Mouse (Mus musculus) heart, postnatal 4 days (tissue): Measurements from ENCODE around the gene Xndc1. TPM values are rescaled to one million over a fixed set of nuclear protein-coding genes. Genes with fewer than 3 reads are reported as not detected.
A peak's percentile ranks its signal among the peaks of the same experiment; 100 is the strongest.
"Not testable (repeated sequence)": the region's sequence is repeated elsewhere in the genome, so short reads cannot be mapped to it uniquely, and the experiment has no call there.

ENCODE experiments used
- DNase-seq: peaks from one replicate; pipeline ENCODE4 v3.0.0; 2021
- total RNA-seq, 2 experiments: library from RNA; stranded (reverse); gene quantifications; 2 replicates each; pipeline ENCODE4 v1.2.3; 2021

The Xndc1 gene
- total RNA-seq: 10 to 100 TPM; 13.2 to 13.3 TPM

GRCm38 (mm10) chr7:102065046-102065891, at the start of gene Xndc1, which contains the start of the genes Rnf121 and Xntrpc:
TSS of gene Xndc1 (plus strand) at chr7:102065511.
TSS of gene Rnf121 (minus strand) at chr7:102065469.
TSS of gene Xntrpc (plus strand) at chr7:102065713.
- peak; percentile 92 for DNase-seq

- no peak for DNase-seq
Observed at GRCm38 (mm10) chr7:102016936-102017335, 48.4 kb upstream of the Xndc1 start.

GRCm38 (mm10) chr7:102017452-102017851, 47.9 kb upstream of the Xndc1 start:
- DNase-seq: no peak

GRCm38 (mm10) chr7:102018034-102018433, 47.3 kb upstream of the Xndc1 start:
- DNase-seq: no peak

GRCm38 (mm10) chr7:102018590-102018989, 46.7 kb upstream of the Xndc1 start, which contains the start of gene Il18bp:
TSS of gene Il18bp (minus strand) at chr7:102018690.
- no peak for DNase-seq

GRCm38 (mm10) chr7:102019362-102019761, 45.9 kb upstream of the Xndc1 start:
- no peak for DNase-seq

GRCm38 (mm10) chr7:102020934-102021333, 44.4 kb upstream of the Xndc1 start:
- not testable (repeated sequence) for DNase-seq

DNA sequence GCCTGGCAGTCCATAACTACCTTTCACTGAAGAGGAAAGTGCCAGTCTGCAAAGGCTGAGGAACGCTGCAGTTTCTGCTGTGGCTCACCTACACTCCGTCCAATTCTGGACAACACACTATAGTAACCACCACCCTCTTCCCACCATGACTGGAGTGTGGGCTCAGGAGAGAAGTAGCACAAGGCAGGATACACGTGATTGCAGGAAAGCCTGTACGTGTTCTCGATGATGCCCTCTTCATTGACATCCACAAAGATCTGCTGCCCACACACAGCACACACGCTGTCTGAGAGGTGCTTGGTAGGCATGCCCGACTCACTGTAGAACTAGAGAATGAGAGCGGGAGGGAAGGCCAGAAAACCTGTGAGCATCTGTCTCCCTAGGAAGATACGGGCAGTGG, 41.5 kb upstream of the Xndc1 start:
- DNase-seq: no peak

DNA sequence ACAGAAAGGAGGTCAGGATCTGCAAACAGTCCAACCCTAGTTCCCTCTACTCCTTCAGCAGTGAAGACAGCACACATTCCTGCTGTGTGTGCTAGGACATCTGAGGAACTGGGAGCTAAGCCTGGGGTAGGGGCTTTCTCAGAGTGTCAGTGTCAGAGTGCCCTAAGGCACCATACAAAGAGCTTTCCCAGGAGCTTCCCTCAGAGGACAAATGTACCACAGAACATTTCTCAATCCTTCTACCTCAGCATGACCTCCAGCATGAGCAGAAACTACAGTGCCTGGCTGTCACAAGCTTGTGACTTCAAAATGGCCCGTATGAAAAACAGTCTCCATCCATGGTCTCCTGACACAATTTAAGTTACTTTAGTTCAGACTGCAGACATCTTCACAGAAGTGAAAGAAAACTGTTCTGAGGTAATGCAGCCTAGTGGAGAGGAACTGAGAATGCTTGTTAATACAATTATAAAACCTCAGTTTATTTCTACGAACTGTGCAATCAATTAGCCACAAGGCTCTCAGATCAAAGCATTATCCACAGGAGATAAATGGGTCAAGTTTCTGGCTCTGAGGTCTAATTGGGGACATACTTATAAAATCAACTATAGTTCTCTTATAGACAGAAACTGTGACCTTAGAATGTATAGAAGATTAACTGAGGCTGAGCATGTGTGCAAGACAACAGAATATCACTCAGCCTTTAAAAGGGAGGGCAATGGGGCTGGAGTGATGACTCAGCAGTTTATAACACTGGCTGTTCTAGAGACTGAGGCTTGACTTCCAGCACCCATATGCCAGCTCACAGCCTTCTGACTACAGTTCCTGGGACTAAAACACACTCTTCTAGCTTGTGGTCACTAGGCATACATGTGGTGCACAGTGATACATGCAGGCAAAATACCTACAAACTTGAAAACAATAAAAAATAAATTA, 39.9 kb upstream of the Xndc1 start:
- no peak for DNase-seq

GRCm38 (mm10) chr7:102034904-102035303, 30.4 kb upstream of the Xndc1 start:
- DNase-seq: no peak

GRCm38 (mm10) chr7:102035534-102035933, 29.8 kb upstream of the Xndc1 start:
- no peak for DNase-seq

GRCm38 (mm10) chr7:102037318-102037717, 28.0 kb upstream of the Xndc1 start:
- DNase-seq: no peak

DNA sequence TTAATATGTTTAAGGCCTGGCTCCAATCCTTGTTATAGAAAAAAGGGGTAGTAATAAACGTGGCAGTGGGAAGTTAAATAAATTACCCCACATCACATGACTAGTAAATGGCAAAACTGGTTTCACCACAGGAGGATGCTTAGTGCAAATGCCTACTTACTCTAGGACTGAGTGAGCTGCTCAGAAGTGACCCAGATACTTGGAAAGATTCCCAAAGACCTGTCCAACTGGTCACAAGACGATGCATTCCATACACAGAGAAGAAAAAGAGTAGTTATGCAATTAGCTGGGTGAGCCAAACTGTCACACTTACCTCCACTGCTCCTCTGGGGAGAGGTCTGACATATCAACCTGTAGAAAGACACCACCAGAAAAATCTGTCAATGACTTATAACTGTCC, 23.0 kb upstream of the Xndc1 start:
- DNase-seq: no peak

GRCm38 (mm10) chr7:102048524-102048923, 16.8 kb upstream of the Xndc1 start:
- DNase-seq: not testable (repeated sequence)

DNA sequence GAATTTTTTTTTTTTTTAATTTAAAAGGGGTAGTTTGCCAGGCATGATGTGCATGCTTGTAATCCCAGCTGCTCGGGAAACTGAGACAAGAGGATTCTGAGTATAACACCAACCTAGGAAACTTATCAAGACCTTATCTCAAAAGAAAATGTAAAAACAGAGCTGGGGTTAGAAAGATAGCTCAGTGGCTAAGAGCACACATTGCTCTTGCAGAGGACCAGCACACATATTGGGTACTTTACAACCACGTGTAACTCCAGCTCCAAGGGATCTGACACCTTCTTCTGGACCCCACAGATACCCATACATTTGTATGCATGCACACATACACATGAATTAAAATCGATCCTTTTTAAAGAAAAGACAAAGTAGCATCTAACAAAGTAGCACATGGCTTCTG, 4.0 kb upstream of the Xndc1 start:
- DNase-seq: no peak

- no peak for DNase-seq
Observed at GRCm38 (mm10) chr7:102062203-102062602, 3.1 kb upstream of the Xndc1 start.

- DNase-seq: no peak
Observed at GRCm38 (mm10) chr7:102063891-102064290, 1.4 kb upstream of the Xndc1 start.

DNA sequence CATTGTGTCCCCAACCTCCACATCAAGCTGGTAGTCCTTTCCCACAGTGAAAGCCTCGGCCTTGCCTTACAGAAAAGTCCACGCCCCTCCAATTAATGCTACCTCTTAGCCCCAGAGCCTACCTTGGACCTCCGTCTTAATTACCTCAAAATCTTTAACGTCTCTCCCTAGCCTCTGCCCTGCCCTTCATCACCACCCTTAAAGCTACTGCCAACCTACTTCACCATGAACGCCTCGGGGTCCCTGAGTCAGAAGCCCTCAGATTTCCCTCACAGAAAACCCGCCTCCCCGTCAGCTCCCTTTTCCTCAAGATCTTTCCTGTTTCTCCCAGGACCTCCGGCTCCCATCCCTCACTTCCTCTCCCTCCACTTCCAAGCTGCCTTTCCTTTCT, 661 bp upstream of the Xndc1 start:
- no peak for DNase-seq

DNA sequence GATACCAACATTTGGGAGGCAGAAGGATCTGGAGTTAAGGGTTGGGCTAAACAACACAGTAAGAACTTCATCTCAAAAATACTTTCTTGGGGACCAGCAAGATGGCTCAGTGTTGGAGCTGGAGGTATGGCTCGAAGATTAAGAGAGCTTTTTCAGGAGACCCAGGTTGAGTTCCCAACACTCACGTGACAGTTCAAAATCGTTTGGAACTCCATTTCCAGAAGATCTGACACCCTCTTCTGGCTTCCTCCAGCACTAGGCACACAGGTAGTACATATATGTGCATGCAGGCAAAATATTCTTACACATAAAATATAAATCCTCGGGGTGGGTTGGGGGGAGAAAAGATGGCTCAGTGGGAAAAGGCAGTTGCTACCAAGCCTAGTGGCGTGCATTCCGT, 1.1 kb downstream of the Xndc1 start:
- no peak for DNase-seq

DNA sequence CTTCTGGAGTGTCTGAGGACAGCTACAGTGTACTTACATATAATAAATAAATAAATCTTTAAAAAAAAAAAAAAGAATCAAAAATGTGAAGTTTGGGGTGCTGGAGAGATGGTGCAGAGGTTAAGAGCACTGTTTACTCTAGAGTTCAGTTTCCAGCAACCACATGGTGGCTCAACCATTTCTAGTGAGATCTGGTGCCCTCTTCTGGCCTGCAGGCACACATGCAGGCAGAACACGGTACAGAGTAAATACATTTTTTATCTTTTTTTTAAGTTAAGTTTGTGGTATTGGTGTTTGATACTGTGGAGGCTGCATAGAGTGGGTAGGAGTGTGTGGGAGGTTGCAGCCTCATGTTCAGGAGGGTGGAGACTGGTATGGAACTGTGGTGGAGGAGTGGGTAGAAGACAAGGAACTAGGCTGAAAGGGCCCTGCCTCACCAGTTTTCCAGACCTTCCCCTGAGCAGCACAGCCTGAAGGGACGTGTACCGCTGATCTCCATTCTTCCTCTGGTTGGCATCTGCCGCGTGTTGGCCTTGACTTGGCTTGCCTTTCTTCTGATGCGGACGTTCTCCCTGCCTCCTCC, 11.5 kb downstream of the Xndc1 start:
- DNase-seq: no peak

DNA sequence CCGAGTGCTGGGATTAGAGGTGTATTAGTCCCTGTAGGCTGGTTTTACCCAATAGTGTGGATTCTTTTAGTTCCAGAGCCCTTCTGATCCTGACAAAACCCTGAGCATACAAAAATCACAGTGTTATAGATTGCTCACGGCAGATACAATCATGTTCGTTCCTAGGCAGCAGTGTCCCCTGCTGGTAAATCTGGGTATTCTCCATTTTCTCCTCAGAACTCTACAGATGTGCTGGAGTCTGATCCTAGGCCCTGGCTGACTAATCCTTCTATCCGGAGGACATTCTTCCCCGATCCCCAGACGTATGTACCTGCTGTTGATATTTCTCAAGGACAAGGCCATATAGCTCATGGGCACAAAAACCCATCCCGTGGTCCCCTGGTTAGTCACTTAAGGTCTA, 13.2 kb downstream of the Xndc1 start:
- peak; percentile 46 for DNase-seq

DNA sequence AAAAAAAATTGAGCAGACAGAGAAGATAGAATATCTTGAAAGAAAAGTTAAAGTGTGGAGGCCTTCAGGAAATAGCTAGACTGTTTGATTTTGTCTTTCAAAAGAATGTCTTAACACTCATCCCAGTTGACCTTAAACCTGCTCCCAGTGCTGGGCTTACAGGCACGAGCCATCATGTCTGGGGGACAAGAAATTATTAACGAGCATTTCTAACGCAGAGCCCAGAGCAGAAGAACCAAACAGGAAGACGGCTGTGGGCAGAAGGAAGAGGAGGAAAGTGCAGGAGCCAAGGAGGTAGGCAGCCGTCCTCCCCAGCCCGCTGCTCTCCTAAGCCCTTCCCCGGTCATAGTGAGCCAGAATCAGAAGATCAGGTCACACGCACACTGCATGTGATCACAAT, 15.0 kb downstream of the Xndc1 start:
- no peak for DNase-seq

GRCm38 (mm10) chr7:102081784-102082183, 16.5 kb downstream of the Xndc1 start:
- DNase-seq: no peak
